Mouse (Mus musculus) megakaryocyte, adult 5-6 weeks (primary cell): ENCODE data around the gene Pdlim5. TPM values are rescaled to one million over a fixed set of nuclear protein-coding genes. Genes with fewer than 3 reads are reported as not detected.
A peak's percentile ranks its signal among the peaks of the same experiment; 100 is the strongest.

Experiments used
- ATAC-seq: 2 replicates; pipeline ENCODE4 v1.8.0; 2016; ENCODE audit warnings: mild to moderate bottlenecking, inconsistent platforms; ENCODE audit not compliant: poor library complexity, severe bottlenecking
- total RNA-seq, 2 experiments: library from RNA; stranded (forward) in 1 of 2; stranded (reverse) in 1 of 2; fragments of 153-499, 151-499 nt in 1 of 2; fragments of 221-1000, 200-1000 nt in 1 of 2; gene quantifications; 2 replicates each; pipeline versions ENCODE4 v1.2.3 to v1.2.4; 2015 to 2017

Pdlim5 gene
- total RNA-seq, 2 experiments from 2014 or later, result 42.0 to 54.7 TPM

DNA sequence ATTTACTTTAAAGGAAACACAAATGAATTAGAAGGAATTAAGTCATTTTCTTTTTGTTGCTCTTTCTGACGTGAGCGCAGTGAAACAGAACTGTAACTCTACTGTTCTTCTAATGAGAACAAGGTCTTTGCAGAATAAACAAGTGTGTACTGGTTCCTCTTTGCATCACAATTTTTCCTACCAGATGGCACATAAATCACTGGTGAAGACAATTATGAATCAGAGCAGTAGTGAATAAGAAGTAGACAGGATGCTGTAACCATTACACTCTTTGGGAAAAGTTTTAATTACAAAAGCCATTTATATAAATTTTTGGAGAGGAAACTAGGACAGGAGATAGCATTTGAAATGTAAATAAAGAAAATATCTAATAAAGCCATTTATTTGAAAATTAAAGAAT, 51.7 kb downstream of the Pdlim5 start:
- no peak for ATAC-seq

GRCm38 (mm10) chr3:142340701-142341100, 54.8 kb downstream of the Pdlim5 start:
- ATAC-seq, result no peak

- no peak for ATAC-seq
Measured at GRCm38 (mm10) chr3:142339440-142340251, 55.9 kb downstream of the Pdlim5 start.

GRCm38 (mm10) chr3:142338058-142338457, 57.4 kb downstream of the Pdlim5 start:
- ATAC-seq, result no peak

DNA sequence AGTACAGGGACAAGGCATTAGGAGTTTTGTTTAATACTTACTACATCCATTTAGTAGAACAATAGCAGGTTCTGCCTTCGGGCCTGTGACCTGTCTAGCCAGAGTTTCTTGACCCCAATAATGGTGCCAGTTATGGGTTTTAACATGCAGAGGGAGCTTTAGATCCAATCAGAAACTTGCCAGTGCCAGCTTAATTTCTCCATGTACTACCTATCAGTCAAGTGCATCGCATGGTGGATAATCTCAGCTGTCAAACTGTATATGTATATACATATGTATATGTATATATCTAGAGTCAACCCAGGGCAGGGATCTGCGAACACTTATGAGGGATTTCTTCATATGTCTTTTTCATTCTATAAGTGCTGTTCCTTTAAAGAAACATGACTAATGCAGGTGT, 61.0 kb downstream of the Pdlim5 start:
- no peak for ATAC-seq

DNA sequence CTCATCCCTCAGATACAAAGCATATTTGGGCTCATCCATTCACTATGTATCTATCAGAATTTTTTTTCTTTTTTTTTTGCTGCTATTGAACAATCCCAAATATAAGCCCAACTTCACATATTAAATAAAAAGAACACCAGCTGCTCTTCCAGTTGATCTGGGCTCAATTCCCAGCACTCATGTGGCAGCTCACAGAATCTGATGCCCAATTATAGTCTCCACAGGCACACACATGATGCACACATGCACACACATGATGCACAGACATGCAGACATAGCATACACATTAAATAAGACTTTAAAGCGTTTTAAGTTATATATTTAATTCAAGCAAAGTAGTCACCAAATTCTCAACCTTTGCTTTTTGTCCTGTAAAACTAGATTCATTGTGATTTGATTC, 62.0 kb downstream of the Pdlim5 start:
- ATAC-seq, result no peak

GRCm38 (mm10) chr3:142332716-142333115, 62.8 kb downstream of the Pdlim5 start:
- ATAC-seq, result no peak

DNA sequence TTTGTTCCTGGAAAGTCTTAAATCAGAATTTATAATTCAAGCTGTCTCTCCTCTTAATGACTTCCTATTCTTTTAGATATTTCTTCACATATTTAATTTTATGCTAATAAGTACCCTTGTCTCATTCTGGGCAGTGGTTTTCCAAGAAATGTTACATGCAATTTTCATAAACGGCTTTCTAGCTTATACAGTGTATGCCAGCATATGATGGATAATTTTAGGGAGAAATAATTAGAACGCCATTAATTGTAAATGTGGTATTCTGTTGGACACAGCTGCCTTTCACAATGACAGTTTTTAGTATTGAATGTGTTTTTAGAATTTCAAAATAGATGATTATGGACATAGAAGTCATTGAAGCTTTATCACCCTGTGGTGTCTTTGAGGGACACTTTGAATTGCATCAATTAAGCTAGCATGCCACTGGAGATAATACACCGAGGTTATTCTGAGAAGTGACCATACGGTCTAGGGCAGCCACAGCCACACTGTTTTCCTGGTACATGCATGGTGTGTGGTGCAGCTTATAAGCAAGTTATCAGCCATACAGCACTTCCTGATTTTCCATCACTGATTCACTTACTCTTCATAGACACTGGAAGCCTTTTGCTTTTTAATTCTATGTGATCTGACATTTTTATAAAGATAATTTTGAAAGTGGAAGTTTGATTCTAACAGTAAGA, 63.5 kb downstream of the Pdlim5 start:
- ATAC-seq, result peak; percentile 68

DNA sequence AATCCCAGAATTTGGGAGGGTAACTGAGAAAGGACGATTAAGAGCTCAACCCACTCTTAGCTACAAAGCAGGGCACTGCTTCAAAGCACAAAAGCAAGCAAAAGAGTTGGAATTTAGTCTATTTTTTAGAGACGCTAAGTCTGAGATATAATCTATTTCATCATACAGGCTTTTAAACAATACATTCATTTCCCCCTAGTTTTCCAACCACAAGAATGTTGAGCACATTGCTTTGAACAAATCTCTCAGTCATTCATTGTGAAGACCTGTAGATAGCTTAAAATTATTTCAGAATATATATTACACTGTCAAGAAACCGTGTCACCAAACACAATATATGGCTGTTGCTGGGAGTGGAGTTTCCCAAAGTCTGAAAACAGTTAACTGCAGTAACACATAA, 65.1 kb downstream of the Pdlim5 start:
- ATAC-seq, result no peak

GRCm38 (mm10) chr3:142323592-142323991, 71.9 kb downstream of the Pdlim5 start:
- no peak for ATAC-seq

DNA sequence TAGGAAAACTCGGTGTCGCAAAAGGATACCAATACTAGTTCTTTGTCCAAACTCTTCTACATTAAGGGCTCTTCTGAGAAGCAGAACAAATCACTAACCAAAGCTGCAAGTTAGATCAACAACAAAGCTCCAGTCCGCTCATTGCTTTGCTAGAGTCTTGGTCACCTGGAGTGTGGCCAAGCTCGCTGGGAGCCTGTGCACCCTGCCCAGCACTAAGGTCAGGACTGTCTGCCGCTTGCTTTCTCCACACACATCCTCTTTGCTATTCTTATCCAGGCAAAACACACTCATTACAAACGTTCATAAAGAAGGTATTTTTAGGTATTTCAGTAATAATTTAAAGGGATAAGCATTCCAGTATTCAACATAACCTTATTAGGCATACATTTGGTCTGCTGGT, 73.6 kb downstream of the Pdlim5 start:
- ATAC-seq, result no peak

DNA sequence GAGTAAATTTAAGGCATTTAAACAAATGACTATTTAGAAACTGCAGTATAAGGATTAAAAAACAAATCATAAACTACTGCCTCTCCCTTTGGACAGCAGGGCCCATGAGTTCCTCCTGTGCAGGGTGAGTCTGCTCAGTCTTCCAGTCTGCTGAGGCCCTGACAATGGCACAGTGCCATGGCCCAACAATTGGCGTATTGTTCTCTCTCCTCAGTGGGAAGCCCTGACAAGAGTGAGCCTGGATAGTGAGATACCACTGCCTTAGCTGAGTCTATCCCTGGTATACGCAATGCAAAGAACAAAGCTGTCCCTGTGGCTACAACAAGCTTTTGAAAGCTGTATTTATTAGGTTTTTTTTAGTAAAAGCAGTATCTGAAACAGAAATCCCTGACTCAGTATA, 77.3 kb downstream of the Pdlim5 start:
- ATAC-seq, result no peak

DNA sequence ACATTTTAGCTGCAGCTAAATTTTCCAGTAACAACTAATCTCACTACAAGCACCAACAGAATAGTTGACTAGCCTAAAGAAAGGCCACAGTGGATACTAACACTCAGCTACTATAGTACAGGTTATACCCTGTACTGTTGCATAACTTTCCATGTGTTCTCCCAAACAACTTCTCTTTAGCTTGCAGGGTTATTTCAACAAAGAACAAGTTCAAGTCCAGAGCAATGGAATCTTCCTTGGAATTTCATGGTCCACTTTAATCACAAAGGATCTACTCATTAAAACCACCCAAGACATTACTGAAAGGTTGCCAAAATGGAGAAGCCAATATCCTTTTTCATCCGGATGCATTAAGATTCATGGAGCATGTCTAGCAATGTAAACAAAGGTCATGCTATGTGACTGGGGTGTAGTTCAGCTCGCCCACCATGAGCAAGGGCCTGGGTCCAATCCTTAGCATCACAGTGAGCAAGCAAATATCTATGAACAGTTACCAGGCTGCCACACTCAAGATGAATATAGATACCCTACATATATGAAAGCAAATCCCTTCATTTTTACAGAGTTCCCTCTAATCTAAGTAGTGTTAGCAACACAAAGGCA, 79.3 kb downstream of the Pdlim5 start:
- no peak for ATAC-seq

DNA sequence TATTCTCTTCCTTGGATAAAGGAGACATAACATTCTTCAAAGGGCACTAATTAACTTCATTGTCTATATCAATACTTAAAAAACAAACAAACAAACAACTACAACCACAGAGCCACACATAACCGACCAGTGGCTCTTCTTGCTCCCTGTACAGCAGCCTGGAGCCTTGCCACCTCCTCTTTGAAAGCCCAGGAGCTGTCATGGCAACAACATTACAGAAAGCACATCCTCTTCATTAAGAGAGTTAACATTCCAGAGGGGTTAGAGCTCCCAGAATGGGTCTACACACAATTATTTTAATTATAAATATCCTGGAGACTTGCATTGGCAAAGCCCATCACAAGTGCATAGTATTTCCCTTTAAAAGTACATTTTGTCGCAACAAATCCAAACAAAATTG, 84.4 kb downstream of the Pdlim5 start:
- no peak for ATAC-seq

- no peak for ATAC-seq
Measured at GRCm38 (mm10) chr3:142310446-142310845, 85.0 kb downstream of the Pdlim5 start.

- ATAC-seq, result peak; percentile 27; the same call in 1 of the 2 replicates
Measured at GRCm38 (mm10) chr3:142295287-142295676, 100.2 kb downstream of the Pdlim5 start.

DNA sequence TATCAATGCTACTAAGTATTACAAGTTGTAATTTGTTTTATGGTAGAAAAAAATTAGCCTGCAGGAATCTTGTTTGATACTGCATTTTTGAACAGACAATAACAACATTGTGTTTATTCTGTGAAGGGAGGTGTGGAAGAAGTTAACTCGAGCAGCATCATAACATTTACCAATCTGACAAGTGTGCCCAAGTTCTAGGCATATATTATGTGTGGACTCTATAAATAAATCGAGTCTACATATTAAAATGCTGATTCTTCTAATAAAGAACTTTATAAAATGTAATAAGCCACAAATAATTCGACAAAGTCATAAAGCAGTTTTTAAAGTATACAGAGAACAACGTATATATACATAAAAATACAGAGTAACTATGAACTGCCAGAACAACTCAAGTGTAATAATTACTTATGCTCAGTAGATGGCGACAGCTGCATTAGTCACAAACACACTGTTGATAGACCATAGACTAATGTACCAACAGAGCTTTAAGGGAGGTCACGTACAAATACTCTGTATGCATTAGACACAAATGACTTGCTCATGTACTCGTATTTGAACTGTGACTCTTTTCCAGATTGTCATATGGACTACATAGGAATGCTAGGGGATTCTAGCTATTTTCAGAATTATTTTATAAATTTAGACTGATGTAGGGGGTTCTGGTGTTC, 100.7 kb downstream of the Pdlim5 start:
- ATAC-seq, result peak; percentile 97

- ATAC-seq, result no peak
Measured at GRCm38 (mm10) chr3:142293561-142293960, 101.9 kb downstream of the Pdlim5 start.

- ATAC-seq, result peak; percentile 94
Measured at GRCm38 (mm10) chr3:142282706-142283105, 112.8 kb downstream of the Pdlim5 start.

- no peak for ATAC-seq
Measured at GRCm38 (mm10) chr3:142281656-142282055, 113.8 kb downstream of the Pdlim5 start.

DNA sequence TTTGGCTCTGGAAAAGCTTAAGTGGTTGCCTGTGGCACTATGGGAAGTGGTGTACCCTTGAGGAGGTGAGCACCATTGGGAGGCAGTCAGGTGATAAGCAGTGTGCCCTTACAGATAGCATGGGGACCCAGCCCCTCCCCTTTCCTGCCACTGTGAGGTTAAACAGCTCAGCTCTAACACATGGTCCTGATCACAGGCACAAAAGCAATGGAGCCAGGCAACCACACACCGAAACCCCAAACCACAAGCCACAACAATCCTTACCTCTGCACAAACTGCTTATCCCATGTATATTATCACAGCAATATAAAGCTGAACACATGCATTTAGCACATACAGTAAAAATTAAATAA, 114.4 kb downstream of the Pdlim5 start:
- ATAC-seq, result peak; percentile 34; the same call in 1 of the 2 replicates
